Mouse (Mus musculus): Measurements from ENCODE around the gene Amdhd1. TPM values are rescaled to one million over a fixed set of nuclear protein-coding genes. Genes with fewer than 3 reads are reported as not detected.
A peak's percentile ranks its signal among the peaks of the same experiment; 100 is the strongest.

Amdhd1 gene
- polyA plus RNA-seq, 1 experiment from 2014 or later: 0.36 TPM

DNA sequence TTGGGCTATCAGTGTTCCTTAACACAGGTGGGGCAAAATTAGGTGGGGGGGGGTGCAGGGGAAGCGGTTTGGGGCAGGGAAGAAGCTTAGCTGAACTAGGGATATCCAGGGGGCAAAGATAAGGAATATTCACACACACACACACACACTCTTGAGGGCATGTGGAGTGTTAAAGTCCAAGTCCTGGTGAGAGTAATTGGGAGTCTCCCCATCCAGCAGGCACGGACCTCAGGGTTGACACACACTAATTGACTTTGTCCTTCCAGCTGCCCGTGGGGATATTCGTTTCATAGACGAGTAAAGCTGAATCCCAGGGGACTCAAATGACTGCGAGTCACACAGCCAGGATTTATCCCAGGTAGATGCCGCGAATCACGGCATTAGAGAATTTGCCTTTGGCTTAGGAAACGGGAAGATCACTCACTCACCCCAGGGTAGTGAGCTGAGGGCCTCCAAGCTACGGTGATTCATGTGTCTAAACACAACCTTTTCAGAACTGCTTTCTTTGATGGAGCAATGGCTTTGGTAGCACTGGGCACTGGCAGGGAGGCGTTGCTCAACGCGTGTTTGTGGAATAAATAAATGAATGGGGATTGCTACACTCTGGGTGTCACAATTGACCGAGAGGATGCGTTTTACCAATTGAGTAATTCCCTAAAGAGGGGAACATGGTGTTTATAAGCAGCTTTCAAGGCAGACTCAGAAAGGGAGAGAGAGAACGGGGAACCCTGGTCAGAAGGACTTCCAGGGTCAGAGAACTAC is 51.6 kb downstream of the Amdhd1 start, which contains the start of gene Hal:
TSS of gene Hal (plus strand) at position 703 of the 762 bp plus-strand sequence.
- H3K27me3 ChIP-seq (ENCODE audit: low read depth, poor library complexity, severe bottlenecking): no peaks in the 10 kb centered on the region
- 81% methylated on average over 17 of the region's 17 CpGs for WGBS
- no peaks in the 10 kb centered on the region for H3K9me3 ChIP-seq (replicated peaks)
- no peak within 1 kb of the TSS for H3K27ac ChIP-seq
- no peak within 1 kb of the TSS for H3K4me3 ChIP-seq
- peaks cover 18% of the 10 kb centered on the region for H3K36me3 ChIP-seq
- H3K4me1 ChIP-seq: peaks cover 7% of the 10 kb centered on the region; the same call in 1 of the 2 replicates
- DNase-seq (ENCODE audit: low spot score): no peak

DNA sequence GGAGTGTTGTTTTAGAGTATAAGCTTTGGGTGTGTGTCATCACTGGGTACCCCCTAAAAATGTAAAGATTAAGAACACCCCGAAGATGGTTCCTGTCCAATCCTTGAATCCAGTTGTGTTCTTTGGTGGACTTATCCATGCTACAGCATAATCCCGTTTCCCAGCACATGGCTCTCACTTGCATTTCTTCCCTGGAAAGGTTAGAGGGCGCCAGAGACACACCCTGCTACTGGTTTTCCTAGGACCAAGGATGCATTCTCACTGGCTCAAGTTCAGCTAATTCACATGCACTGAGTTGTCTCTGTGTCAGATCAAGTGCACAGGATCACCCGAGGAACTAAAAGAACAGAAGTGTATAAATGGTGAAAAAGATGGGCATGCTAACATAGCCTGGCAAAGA is 53.2 kb downstream of the Amdhd1 start:
- H3K36me3 ChIP-seq: peaks cover 34% of the 10 kb centered on the region
- no peaks in the 10 kb centered on the region for H3K9me3 ChIP-seq (replicated peaks)
- DNase-seq (ENCODE audit: low spot score): no peak
- no peak overlapping the region for H3K4me3 ChIP-seq
- 31% methylated on average over 4 of the region's 4 CpGs for WGBS
- H3K27ac ChIP-seq: no peak overlapping the region
- H3K27me3 ChIP-seq (ENCODE audit: low read depth, poor library complexity, severe bottlenecking): no peaks in the 10 kb centered on the region
- peaks cover 7% of the 10 kb centered on the region; the same call in 1 of the 2 replicates for H3K4me1 ChIP-seq

DNA sequence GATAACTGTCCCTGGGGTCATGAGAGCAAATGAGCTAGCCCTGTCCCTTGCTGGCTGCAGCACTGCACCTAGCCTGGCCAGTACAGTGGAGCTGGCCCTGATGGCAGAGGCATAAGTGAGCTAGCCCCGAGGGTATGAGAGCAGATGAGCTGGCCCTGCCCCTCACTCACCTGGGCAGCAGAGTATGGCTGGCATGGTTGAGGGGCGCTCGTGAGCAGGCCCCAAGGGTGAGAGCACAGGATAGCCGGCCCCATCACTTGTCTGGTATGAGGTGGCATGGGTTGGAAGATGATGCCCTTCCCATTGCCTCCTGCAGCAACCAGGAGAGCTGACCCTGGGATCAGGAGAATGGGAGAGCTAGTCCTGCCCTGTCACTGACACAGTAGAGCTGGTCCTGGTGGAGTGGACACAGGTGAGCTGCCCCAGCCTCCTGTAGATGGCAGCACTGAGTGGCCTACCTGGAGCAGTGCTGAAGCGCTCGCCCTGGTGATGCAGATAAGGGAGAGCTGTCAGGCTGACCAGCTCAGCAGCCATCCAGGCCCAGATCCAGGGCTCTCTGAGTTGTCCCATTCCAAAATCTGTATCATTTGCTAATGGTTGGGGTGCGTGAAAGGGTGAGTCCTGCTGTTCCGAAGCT is 54.7 kb downstream of the Amdhd1 start:
- DNase-seq (ENCODE audit: low spot score): peak; percentile 63
- Histone ChIP-seq H3K27ac (no peak overlapping the region), H3K4me3 (no peak overlapping the region), H3K9me3 (replicated peaks) (no peaks in the 10 kb centered on the region), H3K4me1 (peaks cover 2% of the 10 kb centered on the region; the same call in 1 of the 2 replicates), H3K36me3 (peaks cover 48% of the 10 kb centered on the region), H3K27me3 (ENCODE audit: low read depth, poor library complexity, severe bottlenecking) (no peaks in the 10 kb centered on the region)
- WGBS: 83% methylated on average over 8 of the region's 8 CpGs

DNA sequence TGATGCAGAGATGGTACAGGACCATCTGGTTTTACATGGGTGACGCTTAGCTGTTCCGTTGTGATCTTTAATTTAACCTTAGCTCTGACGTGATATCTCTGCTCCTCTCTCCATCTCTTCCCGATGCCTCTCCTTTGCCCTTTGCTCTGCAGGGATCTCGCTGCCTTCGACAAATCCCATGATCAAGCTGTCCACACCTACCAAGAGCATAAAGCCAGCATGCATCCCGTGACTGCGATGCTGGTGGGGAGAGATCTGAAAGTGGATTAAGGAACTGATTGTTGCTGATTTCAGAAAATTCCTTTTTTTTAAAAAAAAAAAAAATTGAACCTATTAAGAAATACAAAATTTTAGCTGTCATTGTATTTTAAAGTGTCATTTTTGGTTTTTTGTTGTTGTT is 55.3 kb downstream of the Amdhd1 start:
- Histone ChIP-seq H3K4me3 (no peak overlapping the region), H3K4me1 (no peaks in the 10 kb centered on the region), H3K27me3 (ENCODE audit: low read depth, poor library complexity, severe bottlenecking) (no peaks in the 10 kb centered on the region), H3K27ac (no peak overlapping the region), H3K9me3 (replicated peaks) (no peaks in the 10 kb centered on the region), H3K36me3 (peaks cover 55% of the 10 kb centered on the region)
- DNase-seq (ENCODE audit: low spot score): no peak
- 93% methylated on average over 8 of the region's 8 CpGs for WGBS

Other genes starting within 250 kb of the Amdhd1 start
- gene Elk3, start 228.9 kb downstream of the Amdhd1 start, polyA plus RNA-seq (2016; fragmentation: Nextera tagmentation; extraction: Ambion mirVana): 34.0 and 36.0 TPM in 2 replicates
- 147 and 157 TPM in 2 replicates for gene Lta4h, start 86.6 kb downstream of the Amdhd1 start, polyA plus RNA-seq (2016; fragmentation: Nextera tagmentation; extraction: Ambion mirVana)
- 0.04 and 0.48 TPM in 2 replicates for gene Hal, start 51.3 kb downstream of the Amdhd1 start, polyA plus RNA-seq (2016; fragmentation: Nextera tagmentation; extraction: Ambion mirVana)
- gene Ccdc38, start 599 bp upstream of the Amdhd1 start, polyA plus RNA-seq (2016; fragmentation: Nextera tagmentation; extraction: Ambion mirVana): 0.28 and 0.41 TPM in 2 replicates
- gene Snrpf, start 49.7 kb upstream of the Amdhd1 start, polyA plus RNA-seq (2016; fragmentation: Nextera tagmentation; extraction: Ambion mirVana): 192 and 220 TPM in 2 replicates
- gene Ntn4, start 100.6 kb upstream of the Amdhd1 start, polyA plus RNA-seq (2016; fragmentation: Nextera tagmentation; extraction: Ambion mirVana): 0.34 and 0.76 TPM in 2 replicates